Mouse (Mus musculus) right cerebral cortex, postnatal 25 days (tissue): ENCODE data around the gene Lrrc66.

Experiments used
- DNase-seq: peaks from one replicate; pipeline ENCODE4 v3.0.0; 2022

Lrrc66 gene

DNA sequence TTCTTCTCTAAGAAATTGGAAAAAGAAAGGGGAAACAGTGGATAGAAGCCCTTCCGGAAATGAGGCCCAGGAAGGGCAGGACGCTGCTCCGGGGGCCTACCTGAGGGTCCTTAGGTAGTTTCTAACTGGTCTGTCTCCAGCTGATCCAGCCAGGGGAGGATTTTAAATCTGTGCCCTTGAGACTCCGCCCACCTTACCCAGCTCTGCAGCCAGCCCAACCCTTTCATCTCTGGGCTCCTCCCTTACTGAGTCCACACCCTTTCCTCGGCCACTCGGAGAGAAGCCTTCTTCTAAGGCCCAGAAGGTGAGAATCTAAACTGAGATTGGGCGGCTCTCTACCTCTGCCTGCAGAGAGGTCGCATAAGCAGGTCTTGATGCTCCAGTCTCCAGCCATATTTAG, at the start of gene Lrrc66:
Lrrc66 (minus strand) TSS at position 236 of the 400 bp plus-strand sequence.
- DNase-seq = no peak

DNA sequence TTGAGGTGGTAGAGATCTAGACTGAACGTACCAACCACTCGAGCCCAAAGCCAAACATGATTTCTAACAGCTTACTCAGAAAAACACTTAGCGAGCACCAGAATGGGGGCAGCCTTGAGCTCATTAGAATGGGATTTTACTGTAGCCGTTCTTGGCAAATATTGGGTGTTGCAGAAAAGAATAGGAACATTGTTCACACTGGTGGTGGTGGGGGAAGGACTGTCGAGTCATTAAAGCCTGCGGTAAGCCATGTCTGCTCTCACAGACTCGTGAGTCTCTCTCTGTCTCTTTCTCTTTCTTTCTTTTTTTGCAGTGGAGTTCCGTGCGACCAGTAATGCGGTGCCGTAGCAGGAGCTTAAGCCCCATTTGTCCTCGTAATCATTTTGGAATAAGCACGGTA, 44.3 kb upstream of the Lrrc66 start:
- DNase-seq = no peak

DNA sequence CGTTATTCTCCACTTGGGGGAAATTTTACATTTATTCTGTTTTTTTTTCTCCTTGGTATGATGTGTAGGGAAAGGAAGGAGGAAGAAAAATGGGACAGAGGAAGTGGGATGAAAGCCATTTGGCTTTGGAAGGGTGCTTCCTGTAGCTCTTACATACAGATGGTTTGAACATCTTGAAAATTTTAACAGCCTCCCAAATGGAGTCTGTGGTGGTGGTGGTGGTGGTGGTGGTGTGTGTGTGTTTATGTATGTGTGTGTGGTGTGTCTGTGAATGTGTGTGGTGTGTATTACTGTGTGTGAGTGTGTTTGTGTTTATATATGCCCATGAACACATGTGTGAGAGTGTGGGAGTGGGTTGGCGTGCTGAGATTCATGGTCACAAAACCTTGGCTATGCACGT, 43.3 kb upstream of the Lrrc66 start:
- DNase-seq = no peak

DNA sequence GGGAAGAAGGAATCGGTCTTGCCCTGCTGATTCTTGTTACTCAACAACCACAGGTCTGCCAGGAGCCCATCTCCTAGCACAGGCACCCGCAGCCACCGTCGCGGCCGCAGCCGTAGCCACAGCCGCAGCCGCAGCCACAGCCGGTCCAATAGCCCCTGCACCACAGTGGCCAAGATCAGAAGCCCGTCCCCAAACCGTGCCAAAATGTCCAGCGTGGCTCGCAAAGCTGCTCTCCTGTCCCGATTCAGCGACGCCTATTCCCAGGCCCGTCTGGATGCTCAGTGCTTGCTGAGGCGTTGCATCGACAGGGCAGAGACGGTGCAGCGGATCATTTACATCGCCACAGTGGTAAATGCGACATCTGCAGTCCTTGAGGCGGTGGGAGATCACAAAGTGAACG, 37.1 kb upstream of the Lrrc66 start:
- DNase-seq = no peak

DNA sequence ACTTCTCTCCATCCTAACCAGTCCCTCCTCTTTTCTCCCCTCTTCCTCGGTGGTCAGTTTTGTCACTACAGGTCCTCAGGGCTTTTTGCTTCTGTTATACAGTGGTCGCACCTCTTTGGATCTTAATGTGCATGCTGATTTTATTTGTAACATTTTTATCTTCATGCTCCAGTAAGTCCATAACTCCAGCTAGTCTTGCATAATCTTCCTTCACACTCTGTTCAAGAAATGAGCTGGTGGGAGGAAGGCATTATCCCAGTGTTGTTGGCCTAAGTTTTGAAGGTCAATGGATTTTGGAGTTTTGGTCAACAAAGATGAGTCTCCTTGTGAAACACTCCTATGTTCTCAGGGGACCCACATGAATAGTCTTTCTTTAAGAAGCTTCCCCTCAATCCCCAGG, 35.6 kb upstream of the Lrrc66 start:
- DNase-seq = no peak

DNA sequence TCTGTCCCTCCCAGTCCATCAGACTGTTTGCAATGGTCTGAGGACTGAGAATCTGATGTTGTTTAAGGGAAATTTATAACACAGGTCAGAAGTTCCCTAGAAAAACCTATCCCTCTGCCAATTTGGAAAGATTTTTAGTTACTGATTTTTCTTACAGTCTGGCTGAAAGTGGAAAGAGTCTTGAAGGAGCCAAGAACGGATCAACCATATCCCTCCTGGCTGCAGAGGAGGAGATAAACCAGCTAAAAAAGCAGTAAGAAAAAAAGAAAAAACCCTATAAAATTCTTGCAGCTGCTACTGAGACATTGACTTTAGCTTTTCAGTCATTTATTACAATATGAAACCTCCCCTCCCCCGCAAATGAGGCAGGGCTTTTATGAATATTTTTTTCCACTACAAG, 34.4 kb upstream of the Lrrc66 start:
- no peak for DNase-seq

DNA sequence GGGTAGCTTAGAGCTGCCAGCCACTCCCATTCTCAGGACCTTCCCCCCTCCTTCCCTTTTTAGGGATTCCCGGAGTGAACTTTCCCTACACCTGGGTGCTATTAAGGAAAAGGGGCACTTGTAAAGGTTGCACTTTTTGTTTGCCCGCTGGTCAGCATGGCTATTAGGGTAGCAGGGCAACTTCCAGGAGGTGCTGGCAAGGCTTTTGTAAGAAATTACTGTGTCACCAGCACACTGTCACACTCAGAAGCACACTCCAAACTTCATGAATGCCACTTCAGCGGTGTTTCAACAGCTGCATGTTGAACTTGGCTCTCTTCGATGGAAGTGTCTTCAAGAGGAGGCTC, 19.5 kb upstream of the Lrrc66 start:
- no peak for DNase-seq

DNA sequence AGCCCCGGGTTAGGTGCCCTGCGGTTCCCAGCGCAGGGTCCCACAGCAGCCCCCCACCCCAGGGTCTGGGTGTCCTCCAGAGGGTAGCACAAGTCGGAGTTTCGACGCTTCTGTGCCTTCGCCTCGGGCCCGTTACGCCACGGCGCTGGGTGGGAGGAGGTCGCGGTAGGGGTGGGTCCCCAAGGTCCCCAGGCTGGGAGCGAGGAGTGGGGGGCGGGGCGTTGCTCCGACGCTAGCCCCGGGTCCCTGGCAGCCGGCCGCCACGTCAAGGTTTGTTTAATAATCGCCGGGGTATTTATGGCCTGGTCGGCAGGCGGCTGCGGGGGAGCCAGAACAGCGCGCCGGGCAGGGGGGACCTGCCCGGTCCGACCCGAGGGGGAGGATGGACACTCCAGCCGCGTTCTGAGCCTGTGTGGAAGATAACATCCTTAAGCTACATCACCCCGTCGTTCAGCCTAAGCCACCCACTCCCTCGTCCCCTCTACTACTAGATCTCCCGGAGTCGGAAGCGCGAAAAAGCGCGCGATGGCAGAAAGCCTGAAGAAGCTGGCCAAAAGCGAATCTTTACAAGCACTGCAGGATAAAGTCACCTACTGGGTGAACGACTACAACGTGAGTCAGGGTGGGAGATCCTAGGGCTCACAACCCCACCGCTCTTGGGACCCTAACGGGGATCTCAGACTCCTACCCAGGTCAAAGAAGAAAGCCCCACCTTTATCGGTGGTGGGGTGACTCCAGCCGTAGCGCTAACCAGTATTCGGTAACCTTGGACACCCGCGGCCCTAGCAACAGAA, 18.9 kb upstream of the Lrrc66 start, which contains the start of gene Spata18:
Spata18 (plus strand) TSS at position 319 of the 794 bp plus-strand sequence.
- DNase-seq = no peak

DNA sequence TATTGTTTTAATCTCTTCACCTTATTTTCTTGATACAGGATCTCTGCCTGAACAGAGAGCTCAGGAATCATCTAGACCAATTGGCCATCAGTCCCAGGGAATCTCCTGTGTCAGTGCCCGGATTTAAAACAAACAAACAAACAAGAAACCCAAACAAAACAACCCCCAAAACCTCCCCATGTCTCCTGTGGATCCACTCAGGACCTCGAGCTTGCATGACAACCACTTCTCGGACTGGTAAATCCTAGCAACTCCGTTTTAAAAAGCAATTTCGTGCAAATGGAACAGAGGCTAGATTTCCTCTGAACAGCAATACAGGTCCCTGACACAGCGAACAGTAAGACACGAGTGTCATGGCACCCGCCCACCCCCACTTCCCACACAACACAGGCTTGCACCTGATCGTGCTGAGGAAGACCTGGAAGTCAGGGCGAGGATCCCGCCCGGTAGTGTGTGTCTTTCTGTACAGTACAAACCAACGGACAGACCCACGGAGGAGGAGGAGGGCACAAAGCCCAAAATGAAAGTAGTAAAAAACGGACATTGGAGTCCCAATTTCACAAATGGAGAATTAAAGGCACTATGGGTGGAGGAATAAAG, 18.1 kb upstream of the Lrrc66 start:
- DNase-seq = no peak

DNA sequence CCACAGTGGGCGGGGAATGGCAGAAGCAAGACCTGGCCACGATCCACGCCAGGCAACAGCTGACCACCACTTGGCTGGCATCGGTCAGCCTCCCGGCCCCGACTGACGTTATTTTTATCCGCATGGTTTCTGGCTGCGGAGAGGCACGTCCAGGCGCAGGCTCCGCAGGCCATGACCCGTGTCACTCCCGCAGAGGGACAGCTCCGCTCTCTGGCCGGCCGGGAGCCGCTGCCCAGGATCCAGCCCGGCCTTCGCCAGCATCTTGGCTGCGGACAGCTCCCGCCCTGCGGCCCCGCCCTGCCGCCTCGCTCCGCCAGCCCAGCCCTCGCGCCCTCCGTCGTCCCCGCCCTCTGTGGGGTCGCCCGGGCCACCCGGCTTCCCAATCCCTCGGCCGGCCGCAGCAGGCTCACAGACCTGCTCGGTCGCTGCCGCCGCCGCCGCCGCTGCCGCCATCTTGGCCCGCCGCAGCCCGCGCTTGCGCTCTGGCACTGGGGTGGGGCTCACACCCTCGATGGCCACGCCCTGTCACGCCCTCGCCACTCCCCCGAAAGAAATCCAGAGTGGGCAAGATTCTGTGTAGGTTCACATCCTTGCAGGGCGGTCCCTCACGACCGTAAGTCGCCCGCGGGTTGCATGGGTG, 15.1 kb upstream of the Lrrc66 start, which contains the start of gene Sgcb:
Sgcb (minus strand) TSS at position 530 of the 640 bp plus-strand sequence.
- peak; percentile 90 for DNase-seq

DNA sequence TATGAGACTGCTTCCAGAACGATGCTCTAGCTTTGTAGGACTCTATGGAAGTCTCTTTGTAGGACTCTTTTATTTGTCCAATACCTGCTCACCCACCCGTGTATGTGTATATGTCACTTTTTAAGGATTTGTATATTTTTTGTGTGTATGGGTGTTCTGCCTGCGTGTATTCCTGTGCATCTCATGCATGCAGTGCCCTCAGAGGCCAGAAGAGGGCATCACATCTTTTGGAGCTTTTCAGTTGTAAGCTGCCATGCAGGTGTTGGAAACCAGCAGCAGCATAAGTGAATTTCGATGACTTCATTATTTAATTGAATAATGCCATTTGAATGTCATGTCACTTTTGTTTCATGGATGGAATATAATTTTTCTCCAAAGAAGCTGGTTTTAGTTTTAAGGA, 9.8 kb upstream of the Lrrc66 start:
- DNase-seq = no peak

DNA sequence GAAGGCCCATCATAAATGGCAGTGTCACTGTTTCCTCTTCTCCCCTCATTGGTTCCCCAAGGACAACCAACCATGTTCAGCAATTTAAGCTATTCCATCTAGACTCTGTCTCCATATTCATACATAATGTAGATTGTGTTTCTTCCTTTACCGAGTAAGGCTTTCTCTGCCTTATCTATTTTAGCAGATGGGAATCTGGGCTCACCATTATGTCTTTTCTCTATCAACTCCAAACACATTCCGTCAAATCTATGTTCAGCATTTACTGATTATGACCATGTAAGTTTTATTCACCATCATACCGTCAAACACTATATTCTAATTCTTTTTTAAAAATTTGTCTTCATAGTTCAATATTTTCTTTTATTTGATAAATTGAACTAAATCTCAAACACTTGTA, 8.7 kb upstream of the Lrrc66 start:
- no peak for DNase-seq

DNA sequence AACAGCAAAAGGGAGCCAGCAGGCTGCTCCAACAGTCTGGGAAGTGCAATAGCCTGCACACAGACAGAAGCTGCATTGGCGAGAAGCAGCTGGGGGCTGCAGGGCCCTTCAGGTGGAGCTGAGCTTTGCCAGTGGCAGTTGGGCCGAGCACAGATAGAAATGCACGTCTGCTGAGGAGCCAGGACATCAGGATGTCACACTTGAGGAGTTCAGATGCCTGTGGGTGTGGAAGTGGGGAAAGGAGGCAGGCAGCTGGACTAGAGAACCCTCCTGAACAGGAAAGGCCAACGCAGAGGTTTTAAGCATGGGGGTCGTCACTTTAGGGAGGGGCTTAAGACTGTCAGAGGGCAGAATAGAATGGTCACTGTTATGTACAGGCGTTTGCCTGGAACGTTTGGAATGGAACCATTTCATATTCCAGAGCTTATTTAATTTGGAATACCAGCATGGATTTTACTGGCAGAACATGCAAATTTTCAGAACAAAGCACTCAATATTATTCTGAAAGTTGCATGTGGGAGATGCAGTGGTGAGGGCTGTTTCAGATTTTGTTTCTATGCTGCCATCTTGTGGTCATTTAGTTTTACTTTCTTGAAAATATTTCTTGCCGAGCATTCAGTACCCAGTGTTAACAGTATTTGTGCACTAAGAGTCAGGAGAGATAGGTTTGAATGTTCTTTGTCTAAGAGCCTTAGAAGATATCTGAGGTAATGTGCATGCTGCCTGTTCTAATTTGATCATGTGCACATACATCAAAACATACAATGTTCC, 5.2 kb upstream of the Lrrc66 start:
- no peak for DNase-seq

DNA sequence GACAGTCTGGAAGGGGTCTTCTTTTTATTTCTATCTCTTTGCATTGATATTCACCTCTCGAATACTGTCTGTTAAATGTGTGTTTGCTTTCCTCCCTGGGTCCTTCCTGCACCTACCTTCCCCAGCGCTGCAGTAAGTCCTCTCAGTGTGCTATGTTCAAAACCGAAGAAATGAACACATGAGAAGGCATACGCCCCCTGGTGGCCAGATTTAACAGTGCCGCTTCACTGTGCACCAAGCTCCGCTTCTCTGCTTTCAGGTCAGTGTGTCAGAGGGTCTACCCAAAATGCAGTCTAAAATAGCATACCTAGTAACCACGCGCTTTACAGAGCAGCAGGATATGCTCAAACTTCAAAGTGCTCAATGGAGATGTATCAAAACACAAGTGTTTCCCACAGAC, 815 bp upstream of the Lrrc66 start:
- DNase-seq = peak; percentile 61

DNA sequence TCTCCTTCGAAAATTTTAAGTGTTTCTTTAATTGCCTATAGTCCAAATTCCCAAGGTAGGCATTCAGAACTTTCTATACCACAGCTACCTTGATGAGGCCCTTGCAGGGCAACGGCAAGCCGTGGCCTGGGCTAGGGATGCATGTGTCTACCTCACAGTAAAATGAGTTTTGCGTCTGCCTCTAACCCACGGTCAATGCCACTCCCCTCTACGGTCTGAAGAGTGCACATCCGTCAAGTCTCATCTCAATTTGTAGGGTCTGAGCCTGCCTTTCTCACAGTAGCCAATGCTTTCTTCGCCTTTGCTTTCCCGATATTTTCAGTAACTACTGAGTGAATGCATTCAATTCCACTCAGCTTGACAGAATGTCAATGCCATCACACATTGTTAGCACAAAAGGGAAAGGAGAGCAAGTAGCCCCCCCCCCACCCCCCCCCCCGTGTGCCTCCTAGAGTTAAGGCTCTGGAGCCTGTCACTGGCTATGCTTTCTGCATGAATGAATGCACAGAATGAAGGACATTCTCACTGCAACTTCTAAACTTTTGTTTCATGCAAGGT, 1.2 kb downstream of the Lrrc66 start:
- no peak for DNase-seq

DNA sequence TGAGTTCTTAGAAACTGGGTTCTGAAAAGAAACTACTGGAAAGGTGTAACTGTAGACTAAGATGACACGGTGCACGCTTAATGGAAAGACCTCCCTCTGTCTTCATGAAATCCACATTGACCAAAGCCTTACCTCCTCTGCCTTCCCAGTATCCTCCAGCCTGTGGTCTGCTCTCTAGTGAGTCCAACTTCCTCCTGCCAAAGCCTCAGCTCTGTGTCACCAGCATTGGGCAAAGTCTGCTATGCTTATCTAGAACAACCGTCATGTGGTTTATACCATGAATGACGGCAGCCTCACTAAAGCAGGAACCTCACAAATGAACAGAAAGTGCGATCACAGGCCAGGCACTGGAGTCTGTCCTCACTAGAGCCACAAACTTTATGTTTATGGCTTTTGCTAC, 2.2 kb downstream of the Lrrc66 start:
- DNase-seq = no peak

DNA sequence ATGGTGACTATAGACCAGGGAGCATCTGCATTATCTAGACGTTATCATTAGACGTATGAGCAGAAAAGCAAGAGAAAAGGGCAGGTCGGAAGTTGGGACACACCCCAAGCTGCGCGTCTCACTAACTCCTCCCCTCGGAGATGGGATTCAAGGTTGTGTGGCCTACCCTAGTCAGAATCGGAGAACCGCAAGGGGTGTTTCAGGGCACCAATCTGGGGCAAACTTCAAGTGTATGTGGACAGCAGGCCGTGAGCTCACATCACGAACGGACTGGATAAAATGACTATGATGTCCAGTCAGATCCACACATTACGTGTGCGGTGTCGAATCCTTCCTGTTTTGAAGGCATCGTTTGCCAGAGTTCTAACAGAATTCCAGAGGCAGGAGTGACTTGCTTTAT, 4.3 kb downstream of the Lrrc66 start:
- DNase-seq = no peak

DNA sequence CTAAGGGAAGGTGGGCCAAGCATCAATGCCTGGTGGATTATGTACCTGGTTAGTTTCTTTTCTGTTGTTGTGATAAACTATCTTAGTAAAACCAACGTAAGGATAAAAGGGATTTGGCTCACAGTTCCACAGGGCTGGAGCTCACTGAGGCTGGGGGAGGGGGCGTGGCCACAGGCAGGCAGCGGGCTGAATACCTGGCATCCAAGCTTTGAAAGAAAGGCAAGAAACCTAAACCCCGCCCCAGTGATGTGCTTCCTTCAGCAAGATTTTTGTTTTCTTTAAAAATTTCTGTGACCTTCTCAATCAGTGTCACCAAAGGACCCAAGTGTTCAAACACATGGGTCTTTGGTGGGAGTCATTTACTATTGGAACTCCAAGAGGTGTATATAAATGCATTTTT, 4.8 kb downstream of the Lrrc66 start:
- DNase-seq = no peak

DNA sequence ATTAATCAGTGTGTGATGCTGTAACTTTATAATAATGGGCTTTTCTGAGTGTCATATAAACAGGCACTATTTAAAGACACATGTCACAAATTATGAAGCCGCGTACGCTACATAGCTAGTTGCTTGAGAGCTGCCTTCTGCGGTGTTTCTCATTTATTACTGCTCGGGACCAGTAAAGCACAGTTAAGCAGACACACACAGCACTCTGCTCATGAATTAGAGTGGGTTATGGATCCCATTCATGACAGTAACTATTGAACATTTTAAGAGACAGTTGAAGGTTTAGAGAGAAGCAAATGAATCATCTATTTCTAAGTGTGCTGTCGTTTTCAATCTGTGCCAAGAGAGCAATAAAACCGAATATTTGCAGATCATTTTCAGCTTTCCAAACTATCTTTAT, 5.5 kb downstream of the Lrrc66 start:
- DNase-seq = no peak

DNA sequence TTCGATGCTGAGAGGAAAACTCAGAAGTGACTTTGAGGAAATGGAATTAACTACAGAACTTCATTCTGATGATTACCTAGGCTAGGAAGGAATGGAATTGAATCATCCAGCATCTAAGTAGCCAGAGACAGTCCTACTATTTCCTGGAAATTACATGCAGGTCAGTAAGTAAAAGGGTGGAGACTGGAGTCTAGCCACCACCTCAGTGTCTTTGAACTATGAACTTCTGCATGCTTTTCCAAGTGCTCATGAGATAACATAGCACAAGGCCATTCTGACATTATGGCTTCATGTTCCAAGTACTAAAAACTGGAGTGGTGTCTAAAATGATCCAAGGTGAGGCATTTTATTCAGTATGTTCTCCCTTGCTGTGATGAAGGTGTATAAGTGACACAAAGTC, 6.8 kb downstream of the Lrrc66 start:
- DNase-seq = no peak

DNA sequence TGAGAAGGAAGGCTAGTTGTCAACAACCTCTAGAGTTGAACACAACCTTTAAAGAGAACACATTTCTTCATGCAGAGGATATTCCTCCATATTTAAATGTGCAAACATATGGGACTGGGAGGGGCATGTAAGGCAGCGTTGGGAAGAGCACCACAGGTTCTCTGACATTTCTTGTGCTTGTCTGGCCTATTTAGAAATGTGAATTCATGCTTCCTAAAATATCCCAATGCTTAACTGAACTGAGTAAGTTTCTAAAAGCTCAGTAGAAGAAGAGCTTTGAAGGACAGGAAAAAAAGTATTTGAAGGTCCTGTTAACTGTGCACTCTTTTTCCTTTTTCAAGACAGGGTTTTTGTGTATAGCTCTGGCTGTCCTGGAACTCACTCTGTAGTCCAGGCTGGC, 13.4 kb downstream of the Lrrc66 start:
- DNase-seq = no peak

DNA sequence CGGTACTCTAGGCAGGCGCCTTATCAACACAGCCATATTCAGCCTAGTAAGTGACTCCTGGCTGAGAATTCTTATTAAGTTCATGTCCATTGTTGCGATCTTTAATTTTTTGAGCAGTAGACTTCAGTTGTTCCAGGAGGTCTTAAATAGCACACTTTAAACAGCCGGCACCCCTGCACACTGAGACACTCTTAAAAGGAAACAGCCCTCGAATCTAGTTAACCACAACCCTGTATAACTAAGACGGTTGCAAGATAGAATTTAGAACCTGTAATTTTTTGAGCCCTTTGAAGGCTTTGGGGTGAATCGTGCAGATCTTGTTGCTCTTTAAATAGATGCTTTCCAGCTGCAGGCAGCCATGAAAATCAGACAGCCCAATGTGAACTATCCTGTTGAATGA, 17.1 kb downstream of the Lrrc66 start:
- no peak for DNase-seq

DNA sequence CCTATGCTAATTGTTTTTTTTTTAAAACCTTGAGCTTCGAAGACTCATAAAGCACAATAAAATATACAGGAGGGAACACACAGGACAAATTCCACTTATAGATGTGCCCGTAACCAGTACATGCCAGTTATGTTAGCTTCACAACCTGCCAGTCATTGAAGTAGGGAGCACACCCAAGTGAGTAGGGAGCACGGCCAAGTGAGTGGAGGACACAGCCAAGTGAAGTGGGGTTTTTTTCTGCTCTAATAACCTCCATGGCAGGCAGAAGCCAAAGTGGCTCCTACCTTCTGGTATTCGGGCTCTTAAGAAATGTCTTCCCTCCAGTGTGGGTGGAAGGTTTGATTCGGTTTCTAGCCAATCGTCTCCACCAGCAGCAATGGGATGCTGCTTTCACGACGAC, 19.0 kb downstream of the Lrrc66 start:
- no peak for DNase-seq
